Mouse (Mus musculus): ENCODE measurements around the gene 2810408A11Rik. TPM values are rescaled to one million over a fixed set of nuclear protein-coding genes. Genes with fewer than 3 reads are reported as not detected.

2810408A11Rik gene
- total RNA-seq (2021) = 1 to 10 TPM; 2.1 to 2.7 TPM

DNA sequence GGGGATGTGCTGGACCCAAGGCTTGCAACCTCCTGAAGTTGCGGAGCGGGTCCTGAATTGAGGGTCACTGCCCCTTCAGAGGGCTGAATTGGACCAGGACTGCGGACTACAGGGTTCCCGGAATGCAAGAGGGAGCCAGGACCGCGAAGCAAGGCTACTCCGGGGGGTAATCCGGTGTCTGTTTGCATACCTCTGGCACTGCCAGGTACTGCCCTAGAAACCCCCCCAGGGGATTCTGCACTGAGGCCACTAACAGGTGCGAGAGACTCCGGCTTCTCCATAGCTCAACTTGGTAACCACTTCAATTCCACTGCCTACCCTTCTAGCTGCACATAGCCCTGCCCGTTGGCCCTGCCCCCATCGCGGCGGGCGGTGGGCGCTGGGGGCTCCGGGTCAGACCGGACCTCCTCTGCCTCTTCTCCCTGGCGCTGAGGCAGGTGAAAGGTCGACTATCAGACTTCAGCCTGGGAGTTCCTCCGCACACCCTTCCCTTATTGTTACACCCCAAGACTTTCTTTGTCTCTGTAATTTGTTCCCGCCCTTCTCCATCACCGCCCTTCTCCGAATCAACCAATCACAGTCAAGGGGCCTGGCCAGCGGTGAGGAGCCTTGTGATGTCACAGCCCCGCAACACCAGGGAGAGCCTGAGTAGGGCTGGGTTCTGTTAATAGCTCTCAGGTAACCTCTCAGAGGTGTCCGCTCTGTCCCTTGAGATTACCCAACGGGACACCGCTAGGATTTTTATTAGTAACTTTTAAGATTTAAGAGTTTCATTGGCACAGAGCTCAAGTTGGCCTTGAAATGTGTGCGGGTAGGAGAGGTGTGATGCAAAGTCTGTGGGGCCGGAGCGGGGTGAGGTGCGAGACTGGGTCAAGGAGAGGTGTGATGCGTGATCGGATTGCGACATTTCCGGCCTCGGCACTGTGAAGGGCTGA, at the start of gene 2810408A11Rik, which contains the start of gene Neurl4:
TSS of gene 2810408A11Rik (minus strand) at position 517 of the 935 bp plus-strand sequence.
TSS of gene Neurl4 (plus strand) at position 602 of the 935 bp plus-strand sequence.
- DNase-seq = peak; percentile 93 to 95
- intact Hi-C loops (cut with DNase I) = loop anchor here (2.0 kb wide), 1 partner anchor 16 kb away; no protein-coding TSS in a partner anchor

- peak; percentile 93 to 97 for DNase-seq
- intact Hi-C loops (cut with DNase I) = loop anchor here (1.0 kb wide), 2 partner anchors 14 to 68 kb away; no protein-coding TSS in a partner anchor
Measured at GRCm38 (mm10) chr11:69948763-69949150, 48.0 kb upstream of the 2810408A11Rik start.

DNA sequence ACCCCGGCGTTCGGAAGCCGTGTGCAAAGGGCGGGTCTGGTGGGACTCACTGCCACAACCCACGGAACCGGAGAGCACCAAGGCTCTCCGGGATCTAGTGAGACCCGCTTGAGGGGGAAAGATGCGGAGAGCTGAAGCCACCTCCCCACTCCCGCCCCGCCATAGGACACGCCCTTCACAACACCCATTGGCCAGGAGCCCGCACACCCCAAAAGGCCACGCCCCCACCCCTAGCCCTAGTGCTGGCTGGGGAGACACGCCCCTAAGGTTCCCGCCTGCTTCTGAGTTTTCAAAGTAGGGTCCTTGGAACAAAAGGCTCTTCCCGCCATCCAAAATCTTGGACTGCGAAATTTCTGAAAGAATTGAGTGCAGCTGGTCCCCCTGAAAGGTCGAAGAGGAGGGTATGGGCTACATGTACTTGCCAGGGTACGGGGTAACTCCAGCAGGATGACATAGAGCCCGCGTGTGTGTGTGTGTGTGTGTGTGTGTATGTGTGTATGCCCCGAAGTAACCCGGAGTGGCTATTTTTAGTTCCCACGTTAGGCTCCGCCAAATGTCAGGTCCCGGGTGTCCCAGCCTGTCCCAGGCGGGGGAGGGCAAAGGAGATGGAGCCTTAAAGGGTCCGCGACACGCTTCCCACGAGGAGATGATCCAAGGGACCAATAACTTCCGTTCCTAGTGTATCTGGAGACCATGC, 47.4 kb upstream of the 2810408A11Rik start, which contains the start of gene Slc2a4:
TSS of gene Slc2a4 (minus strand) at position 123 of the 697 bp plus-strand sequence.
- peak; percentile 97 for DNase-seq
- intact Hi-C loops (cut with DNase I) = loop anchor here (1.0 kb wide), 1 partner anchor 14 kb away; no protein-coding TSS in a partner anchor

DNA sequence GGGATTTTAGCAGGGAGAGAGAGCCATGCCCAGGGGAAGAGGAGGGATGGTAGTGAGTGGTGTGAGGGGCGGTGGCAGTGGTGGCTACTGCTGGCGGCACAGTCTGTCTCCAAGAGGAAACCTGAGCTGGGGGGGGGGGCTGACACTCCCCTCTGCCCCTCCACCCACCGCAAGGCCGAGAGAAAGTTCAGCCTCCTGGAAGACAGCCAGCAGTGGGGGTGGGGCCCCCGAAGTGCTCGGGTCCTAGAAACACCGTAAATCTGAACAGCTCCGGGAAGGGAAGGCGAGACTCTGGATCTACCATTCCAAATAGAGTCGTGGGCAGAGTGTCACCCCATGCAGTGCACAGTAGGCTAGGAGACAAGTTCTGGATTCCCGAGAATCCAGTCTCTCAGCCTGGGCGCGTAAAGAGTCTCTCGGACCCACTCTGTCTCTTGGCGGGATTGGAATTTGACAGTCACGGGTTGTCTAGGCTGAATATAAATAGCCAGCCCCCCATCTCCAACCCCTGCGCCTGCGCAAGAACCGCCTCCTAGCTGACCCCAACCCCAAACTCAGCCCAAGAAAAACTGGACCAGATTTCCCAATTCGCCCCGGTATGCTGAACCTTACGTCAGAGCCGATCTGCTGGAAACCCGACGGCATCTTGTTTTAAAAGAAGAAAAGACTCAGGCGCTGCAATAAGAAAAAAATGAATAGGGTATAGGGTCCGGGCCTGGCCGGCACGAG, 46.7 kb upstream of the 2810408A11Rik start:
- peak; percentile 79 to 82 for DNase-seq
- intact Hi-C loops (cut with DNase I) = loop anchor here (1.0 kb wide), 1 partner anchor 13 kb away; no protein-coding TSS in a partner anchor

GRCm38 (mm10) chr11:69945997-69946891, 45.5 kb upstream of the 2810408A11Rik start:
- no peak for DNase-seq
- intact Hi-C loops (cut with DNase I) = no loop called here

GRCm38 (mm10) chr11:69945216-69945615, 44.4 kb upstream of the 2810408A11Rik start:
- intact Hi-C loops (cut with DNase I) = no loop called here
- DNase-seq = no peak

DNA sequence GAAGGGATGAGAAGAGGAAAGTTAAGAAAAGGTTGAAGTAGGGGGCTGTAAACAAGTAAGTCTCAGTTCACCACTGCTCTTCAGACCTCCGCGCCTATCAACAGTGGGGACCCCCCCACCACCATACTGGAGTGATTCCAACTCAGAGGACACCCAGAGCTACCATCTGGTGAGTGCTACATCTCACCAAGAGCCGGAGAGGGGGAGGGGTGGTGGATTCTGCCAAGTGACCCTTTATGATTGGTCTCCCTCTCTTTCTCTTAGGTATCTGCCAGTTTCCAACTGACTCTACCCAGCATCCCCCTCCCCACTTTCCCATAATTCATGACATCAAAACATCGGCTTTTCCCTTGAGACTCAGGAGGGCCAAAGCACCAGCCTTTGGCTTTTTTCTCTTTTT, 40.2 kb upstream of the 2810408A11Rik start:
- no peak for DNase-seq
- intact Hi-C loops (cut with DNase I) = no loop called here

GRCm38 (mm10) chr11:69939731-69940130, 38.9 kb upstream of the 2810408A11Rik start:
- intact Hi-C loops (cut with DNase I) = no loop called here
- no peak for DNase-seq

DNA sequence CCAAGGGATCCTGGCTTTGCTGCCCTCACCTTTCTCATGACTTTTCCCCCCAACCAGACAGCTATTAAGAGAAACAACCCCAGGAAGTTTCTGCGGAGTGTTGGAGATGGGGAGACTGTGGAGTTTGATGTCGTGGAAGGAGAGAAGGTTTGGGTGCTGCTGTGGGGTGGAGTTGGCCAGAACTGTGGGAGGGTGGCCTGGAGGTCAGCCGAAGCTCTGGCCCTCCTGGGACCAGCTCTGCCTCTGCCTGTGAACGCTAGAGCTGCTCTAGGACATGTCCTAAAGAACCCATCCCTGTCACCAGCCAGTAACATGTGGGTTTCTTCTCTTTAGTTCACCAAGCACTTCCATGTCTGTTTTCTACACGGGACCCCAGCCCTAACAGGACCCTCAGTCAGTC, 38.4 kb upstream of the 2810408A11Rik start:
- no peak for DNase-seq
- intact Hi-C loops (cut with DNase I) = no loop called here

DNA sequence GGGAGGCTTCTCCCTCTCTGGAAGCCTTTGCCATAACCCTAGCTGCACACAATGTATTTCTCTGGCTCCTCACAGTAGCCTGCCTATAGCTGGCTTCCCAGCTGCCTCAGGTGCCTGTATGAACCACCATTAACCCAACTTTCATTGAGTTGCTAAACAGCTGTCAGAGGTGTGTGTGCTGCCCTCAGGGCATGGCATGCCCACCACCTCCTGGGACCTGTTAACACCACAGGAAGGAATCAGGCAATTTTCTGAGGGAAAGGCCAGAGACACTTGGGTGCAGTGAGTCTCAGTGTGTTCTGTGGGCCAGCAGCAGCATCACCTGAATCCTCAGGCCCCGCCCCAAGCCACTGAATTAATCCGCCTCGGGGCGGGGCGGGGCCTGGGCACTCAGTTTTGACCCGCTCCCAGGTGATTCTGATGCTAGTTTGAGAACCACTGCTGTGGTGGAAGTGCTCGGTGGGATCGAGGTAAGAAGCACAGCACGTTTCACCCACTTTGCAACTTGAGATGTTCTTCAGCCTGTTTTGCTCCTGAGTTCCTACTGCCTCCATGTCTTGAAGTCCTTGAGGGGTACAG, 37.7 kb upstream of the 2810408A11Rik start:
- no peak for DNase-seq
- intact Hi-C loops (cut with DNase I) = no loop called here

DNA sequence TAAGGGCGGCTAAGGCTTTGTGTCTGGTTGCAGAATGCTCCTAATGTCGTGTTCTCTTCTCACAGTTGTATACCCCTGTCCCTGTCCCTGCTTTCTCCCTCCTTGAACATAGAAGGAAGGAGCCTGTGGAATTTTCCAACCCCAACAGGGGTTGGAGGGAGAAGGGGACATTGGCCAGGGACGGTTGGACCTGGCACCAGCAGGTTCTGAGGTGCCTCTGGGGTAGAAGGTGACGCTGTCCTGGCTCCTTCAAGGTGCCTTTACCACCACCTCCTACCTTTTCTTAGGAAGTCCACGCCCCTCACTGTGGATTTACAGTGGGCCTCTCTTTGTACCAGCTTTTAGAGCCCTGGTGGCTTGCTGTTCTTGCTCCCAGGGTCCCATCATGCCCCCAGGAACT, 37.0 kb upstream of the 2810408A11Rik start:
- intact Hi-C loops (cut with DNase I) = no loop called here
- DNase-seq = no peak

DNA sequence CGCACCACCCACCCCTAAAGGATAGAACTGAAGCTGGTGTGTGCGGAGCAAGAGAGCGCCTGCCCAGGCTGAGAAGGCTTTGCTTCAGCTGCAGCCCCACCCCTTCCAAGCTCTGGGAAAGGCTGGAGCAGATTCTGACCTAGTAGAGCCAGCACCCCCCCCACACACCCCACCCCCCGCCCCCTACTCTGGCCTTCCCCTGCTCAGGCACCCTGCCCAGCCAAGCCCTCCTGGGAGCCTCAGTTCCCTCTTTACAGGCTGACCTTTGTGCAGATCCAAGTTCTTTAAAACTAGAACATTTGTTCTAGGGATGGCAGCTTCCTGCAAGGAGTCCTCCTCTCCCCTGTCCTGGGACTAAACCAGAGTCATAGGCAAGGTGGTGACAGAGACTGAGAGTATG, 36.6 kb upstream of the 2810408A11Rik start:
- intact Hi-C loops (cut with DNase I) = no loop called here
- DNase-seq = peak; percentile 72 to 74

- DNase-seq = peak; percentile 59 to 69
- intact Hi-C loops (cut with DNase I) = no loop called here
Measured at GRCm38 (mm10) chr11:69936714-69937347, 36.0 kb upstream of the 2810408A11Rik start.

DNA sequence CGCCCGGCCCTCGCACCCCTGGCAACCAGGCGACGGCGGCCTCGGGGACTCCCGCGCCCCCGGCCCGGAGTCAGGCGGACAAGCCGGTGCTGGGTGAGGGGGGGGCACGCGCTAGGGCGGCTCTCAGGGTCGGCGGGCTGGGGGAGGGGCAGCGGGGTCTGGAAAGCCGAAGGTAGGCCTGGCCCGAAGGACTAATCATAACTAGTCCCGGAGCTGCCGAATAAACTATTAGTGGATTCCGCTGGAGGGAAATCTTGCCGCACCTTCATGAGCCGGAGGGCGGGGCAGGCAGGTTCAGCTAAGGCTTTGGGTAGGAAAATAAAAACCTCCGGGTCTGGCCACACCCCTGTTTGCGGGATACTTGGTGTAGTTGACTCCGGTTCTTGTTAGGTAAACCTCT, 35.4 kb upstream of the 2810408A11Rik start:
- DNase-seq = peak; percentile 58 to 59
- intact Hi-C loops (cut with DNase I) = no loop called here

GRCm38 (mm10) chr11:69935137-69935879, 34.5 kb upstream of the 2810408A11Rik start, which contains the start of gene Ybx2:
TSS of gene Ybx2 (plus strand) at chr11:69935796.
- DNase-seq = peak; percentile 91 to 92
- intact Hi-C loops (cut with DNase I) = loop anchor here (2.0 kb wide), 1 partner anchor 69 kb away; no protein-coding TSS in a partner anchor

- DNase-seq = no peak
- intact Hi-C loops (cut with DNase I) = loop anchor here (1.0 to 5.0 kb wide), 3 partner anchors 14 to 278 kb away; partner anchors contain the start of genes Slc16a11 and Slc2a4
Measured at GRCm38 (mm10) chr11:69934681-69935080, 33.9 kb upstream of the 2810408A11Rik start.

DNA sequence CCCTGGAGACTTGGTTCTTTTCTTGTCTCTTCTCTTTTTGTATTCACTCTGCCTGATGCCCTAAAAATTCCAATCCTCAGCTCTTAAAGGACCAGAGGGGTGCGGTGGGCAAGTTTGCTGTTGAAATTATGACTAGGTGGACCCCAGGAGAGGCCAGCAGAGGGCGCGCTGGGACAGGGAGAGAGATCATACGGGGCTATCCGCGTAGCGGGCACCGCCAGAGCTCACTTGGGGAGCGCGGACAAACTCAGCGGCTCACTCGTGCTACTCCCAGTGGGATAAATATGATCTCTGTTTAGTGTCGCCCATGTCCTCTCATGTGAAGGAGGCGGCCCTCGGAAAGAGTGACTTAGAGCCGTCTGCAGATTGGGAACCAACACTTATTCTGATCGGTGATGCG, 33.4 kb upstream of the 2810408A11Rik start:
- intact Hi-C loops (cut with DNase I) = loop anchor here (1.0 to 5.0 kb wide), 3 partner anchors 14 to 278 kb away; partner anchors contain the start of genes Slc16a11 and Slc2a4
- peak; percentile 93 to 98 for DNase-seq
